Mouse (Mus musculus) limb, embryonic 14.5 days (tissue): ENCODE data around the gene Ggcx. TPM values are rescaled to one million over a fixed set of nuclear protein-coding genes. Genes with fewer than 3 reads are reported as not detected.

Source experiments
- ATAC-seq: fragments of 200-750 bp; cut with Nextera tagmentation; 2 replicates; pipeline ENCODE4 v1.8.0; 2017; ENCODE audit warnings: low read depth, moderate number of reproducible peaks, moderate TSS enrichment; ENCODE audit not compliant: low FRiP score
- DNase-seq: peaks from one replicate; pipeline ENCODE4 v3.0.0-alpha.2; 2015; ENCODE audit warnings: low spot score
- H3K27ac ChIP-seq: fragments of 300-500 bp; sonication (generic); replicated peaks from 2 replicates; pipeline ENCODE4 v1.5.1; 2014; ENCODE audit warnings: low read depth, mild to moderate bottlenecking, low read length, moderate library complexity, mixed read lengths
- H3K27me3 ChIP-seq: fragments of 300-500 bp; sonication (generic); 2 replicates; pipeline ENCODE4 v1.6.1; 2014; ENCODE audit warnings: low read length, mixed read lengths; ENCODE audit not compliant: control insufficient read depth, insufficient read depth
- H3K36me3 ChIP-seq: fragments of 300-500 bp; sonication (generic); 2 replicates; pipeline ENCODE4 v1.6.1; 2014; ENCODE audit warnings: mild to moderate bottlenecking, low read length, moderate library complexity, mixed read lengths; ENCODE audit not compliant: control insufficient read depth, insufficient read depth
- H3K4me1 ChIP-seq: fragments of 300-500 bp; sonication (generic); 2 replicates; pipeline ENCODE4 v1.6.1; 2014; ENCODE audit warnings: antibody characterized with exemption, low read length, mixed read lengths; ENCODE audit not compliant: control insufficient read depth, insufficient read depth
- H3K4me2 ChIP-seq: fragments of 300-500 bp; sonication (generic); replicated peaks from 2 replicates; pipeline ENCODE4 v1.6.1; 2014; ENCODE audit warnings: low read depth, mild to moderate bottlenecking, low read length, moderate library complexity; ENCODE audit not compliant: severe bottlenecking
- H3K4me3 ChIP-seq: fragments of 300-500 bp; sonication (generic); replicated peaks from 2 replicates; pipeline ENCODE4 v1.5.1; 2014; ENCODE audit warnings: low read length
- H3K9ac ChIP-seq: fragments of 300-500 bp; sonication (generic); 2 replicates; pipeline ENCODE4 v1.6.1; 2014; ENCODE audit warnings: mild to moderate bottlenecking, low read depth, low read length, moderate library complexity; ENCODE audit not compliant: severe bottlenecking
- H3K9me3 ChIP-seq: fragments of 300-500 bp; sonication (generic); 2 replicates; pipeline ENCODE4 v1.6.1; 2016; ENCODE audit warnings: low read length; ENCODE audit not compliant: control insufficient read depth
- POLR2A ChIP-seq: fragments of 200-500 bp; IDR thresholded peaks from 2 replicates; pipeline ENCODE4 v1.8.0; 2012; ENCODE audit warnings: inconsistent platforms, mild to moderate bottlenecking, moderate library complexity, borderline replicate concordance; ENCODE audit not compliant: insufficient read depth, insufficient read length; ENCODE audit errors: extremely low read depth
- WGBS: fragments of 180-500 bp; shearing (Covaris S2); extraction: QIAGEN DNeasy Blood & Tissue Kit; methylation state at CpG from one replicate; pipeline ENCODE4 v1.1.7; 2014; 5-methylcytosine and 5-hydroxymethylcytosine counted together
- polyA plus RNA-seq, 2 experiments: library from polyadenylated mRNA; depleted of rRNA in 1 of 2; stranded (reverse) in 1 of 2; unstranded in 1 of 2; fragments of >200 nt; fragmentation: Nextera tagmentation in 1 of 2; extraction: Ambion mirVana in 1 of 2; gene quantifications; 2 replicates each; pipeline versions ENCODE4 v1.2.1 to v1.2.3; 2012 to 2014

Ggcx gene
- polyA plus RNA-seq, 2 experiments: 15.3 to 44.9 TPM

DNA sequence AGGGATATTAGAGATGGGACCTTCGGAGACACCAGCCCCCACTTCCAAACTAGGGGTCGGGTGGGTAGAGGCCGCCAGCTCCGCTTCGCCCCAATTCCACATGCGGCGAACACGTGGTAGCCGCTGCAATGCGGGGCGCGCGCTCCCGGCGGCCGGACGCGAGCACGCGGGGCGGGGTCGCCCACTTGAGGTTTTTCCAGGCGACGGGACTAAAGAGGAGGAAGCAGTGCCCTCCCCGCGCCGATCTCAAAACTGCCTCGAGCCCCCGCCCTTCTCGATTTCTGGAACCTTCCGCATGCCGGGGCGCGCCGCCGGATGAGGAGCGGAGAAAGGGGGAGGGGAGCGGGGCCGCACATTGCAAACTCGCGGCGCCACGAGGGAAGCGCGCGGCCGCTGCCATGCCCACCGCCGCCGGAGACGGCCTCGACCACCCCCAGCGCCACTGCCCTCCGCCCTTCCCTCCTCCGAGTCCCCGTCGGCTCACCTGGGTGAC, 24.8 kb downstream of the Ggcx start:
- Histone ChIP-seq H3K9ac (peak overlapping the region; percentile 100), H3K4me2 (peak overlapping the region; percentile 82), H3K27ac (peak overlapping the region; percentile 99), H3K27me3 (no peaks in the 10 kb centered on the region), H3K4me1 (peaks cover 23% of the 10 kb centered on the region), H3K9me3 (no peaks in the 10 kb centered on the region), H3K36me3 (peaks cover 41% of the 10 kb centered on the region), H3K4me3 (peak overlapping the region; percentile 100)
- WGBS: under 1% methylated on average over 44 of the region's 57 CpGs
- no peak for TF ChIP-seq POLR2A
- DNase-seq: peak; percentile 93
- peak; percentile 39 for ATAC-seq

DNA sequence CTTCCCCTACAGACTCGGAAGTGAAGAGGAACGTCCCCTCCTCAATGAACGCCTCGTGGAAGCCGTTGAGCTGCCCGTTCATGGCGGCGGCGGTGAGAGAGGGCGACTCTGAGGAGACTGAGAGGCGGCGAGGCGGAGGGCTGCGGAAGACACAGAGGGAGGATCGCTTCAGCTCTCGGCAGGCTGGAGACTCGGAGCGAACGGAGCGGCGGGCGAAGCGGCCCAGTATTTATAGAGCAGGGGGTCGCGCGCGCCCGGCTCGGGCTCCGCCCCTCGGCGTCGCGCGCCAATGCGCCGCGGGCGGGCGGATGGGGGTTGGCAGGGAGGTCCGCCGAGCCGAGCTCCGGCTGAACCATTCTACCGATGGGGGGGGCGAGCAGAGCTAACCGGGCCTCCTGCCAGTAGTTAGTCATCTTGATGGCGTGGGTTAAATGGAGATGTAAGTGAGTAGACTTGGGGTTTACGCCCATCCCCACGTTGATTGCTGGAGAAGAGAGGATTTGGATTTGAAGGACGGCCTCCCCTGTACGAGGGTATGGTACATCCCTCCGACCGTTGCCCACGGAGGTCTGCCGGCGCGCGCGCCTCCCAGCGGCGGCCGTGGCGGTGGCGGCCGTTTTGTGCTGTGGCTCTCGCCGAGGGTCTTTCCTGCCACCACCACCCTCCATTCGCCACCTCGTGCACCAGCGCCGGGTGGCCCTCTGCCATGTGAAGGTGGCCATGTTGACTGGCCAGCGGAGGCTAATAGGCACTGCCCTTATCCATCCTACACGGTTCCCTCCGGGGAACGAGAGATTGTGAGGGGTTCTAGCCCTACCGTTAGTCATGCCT, 25.5 kb downstream of the Ggcx start, which contains the start of gene Mat2a:
Gene Mat2a, minus strand, starts transcription at position 204 of the 831 bp plus-strand sequence.
- peak; percentile 96 for DNase-seq
- WGBS: under 1% methylated on average over 68 of the region's 77 CpGs
- Histone ChIP-seq H3K27ac (peak within 1 kb of the TSS; percentile 99), H3K4me1 (peaks cover 23% of the 10 kb centered on the region), H3K9me3 (no peaks in the 10 kb centered on the region), H3K4me2 (peak within 1 kb of the TSS; percentile 82), H3K27me3 (no peaks in the 10 kb centered on the region), H3K36me3 (peaks cover 37% of the 10 kb centered on the region), H3K9ac (peak within 1 kb of the TSS; percentile 100), H3K4me3 (peak within 1 kb of the TSS; percentile 100)
- TF ChIP-seq POLR2A: peak; percentile 100
- ATAC-seq: peak; percentile 90

DNA sequence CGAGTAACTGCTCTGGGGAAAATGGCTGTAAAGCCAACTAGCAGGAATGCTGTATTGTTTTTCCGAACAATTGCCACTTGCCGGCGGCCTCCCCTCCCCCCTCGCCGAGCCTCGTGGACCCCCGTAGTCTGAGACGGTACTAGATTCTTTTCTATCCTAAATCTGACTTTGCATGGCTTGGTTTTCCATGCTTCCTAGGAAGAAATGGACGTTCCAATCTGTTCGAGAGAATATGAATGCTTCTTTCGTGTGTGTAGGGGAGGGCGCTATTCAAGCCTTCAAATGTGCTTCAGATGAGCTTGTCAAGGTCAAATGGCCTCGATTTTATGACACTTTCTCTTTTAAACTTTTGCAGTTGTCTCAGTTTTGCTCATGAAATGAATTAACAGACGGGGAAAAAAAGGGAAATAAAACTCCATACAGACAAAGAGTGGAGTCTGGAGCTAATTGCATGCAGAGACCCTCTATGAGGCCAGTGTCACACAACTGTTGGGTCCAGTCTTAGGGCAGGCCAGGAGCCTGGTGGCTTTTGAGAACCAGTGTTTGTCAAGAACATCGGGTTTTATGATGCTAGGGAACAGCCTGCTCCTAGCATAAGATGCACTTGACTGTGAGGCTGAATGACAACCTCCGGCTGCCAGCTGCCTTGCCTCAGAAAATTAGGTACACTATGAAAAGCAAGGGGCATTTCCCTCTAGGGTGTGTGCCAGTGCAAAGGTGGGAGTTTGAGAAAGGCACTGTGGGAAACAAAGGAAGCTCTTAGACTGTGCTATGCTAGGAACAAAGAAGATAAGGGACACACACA, 26.3 kb downstream of the Ggcx start:
- H3K36me3 ChIP-seq: peaks cover 28% of the 10 kb centered on the region
- no peak for TF ChIP-seq POLR2A
- H3K4me2 ChIP-seq: peak overlapping the region; percentile 82
- ATAC-seq (no peak), DNase-seq (no peak)
- peak overlapping the region; percentile 100 for H3K9ac ChIP-seq
- H3K27me3 ChIP-seq: no peaks in the 10 kb centered on the region
- H3K4me3 ChIP-seq: peak overlapping the region; percentile 100
- H3K9me3 ChIP-seq: no peaks in the 10 kb centered on the region
- 8% methylated on average over 17 of the region's 17 CpGs for WGBS
- peak overlapping the region; percentile 99 for H3K27ac ChIP-seq
- H3K4me1 ChIP-seq: peaks cover 23% of the 10 kb centered on the region

DNA sequence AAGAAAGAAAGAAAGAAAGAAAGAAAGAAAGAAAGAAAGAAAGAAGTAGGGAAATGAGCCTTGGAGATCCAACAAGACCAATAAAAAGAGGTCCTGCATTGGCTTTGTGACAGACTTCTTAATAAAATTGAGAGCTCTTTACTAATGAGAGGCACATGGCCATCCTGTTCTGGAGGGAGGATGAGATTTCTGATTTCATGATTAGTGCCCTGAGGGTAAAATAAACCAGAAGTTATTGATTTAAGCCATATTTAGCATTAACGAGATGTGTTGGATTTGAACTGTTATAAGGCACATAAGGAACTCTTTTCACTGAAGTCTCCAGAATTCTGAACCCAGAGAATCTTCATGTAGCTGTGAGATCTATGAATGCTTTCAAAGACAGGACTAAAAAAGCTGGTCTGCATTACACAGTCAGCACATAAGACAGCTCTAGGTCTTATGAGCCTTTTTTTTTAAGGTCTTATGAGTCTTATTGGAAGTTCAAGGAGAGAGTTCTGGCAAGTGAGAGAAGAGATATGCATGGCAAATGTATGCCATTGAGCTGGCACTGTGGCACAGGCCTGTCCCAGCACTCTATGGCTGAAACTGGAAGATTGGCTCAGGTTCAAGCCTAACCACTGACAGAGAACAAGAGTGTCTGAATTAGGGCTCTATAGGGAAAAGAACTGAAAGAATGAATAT, 29.0 kb downstream of the Ggcx start:
- no peak for TF ChIP-seq POLR2A
- H3K27me3 ChIP-seq: no peaks in the 10 kb centered on the region
- H3K9ac ChIP-seq: no peak overlapping the region
- H3K4me2 ChIP-seq: no peak overlapping the region
- H3K27ac ChIP-seq: no peak overlapping the region
- no peaks in the 10 kb centered on the region for H3K9me3 ChIP-seq
- peaks cover 13% of the 10 kb centered on the region for H3K4me1 ChIP-seq
- no peak for ATAC-seq
- DNase-seq: peak; percentile 56
- WGBS: 37% methylated on average over 1 of the region's 1 CpGs
- H3K36me3 ChIP-seq: peaks cover 2% of the 10 kb centered on the region
- H3K4me3 ChIP-seq: no peak overlapping the region

DNA sequence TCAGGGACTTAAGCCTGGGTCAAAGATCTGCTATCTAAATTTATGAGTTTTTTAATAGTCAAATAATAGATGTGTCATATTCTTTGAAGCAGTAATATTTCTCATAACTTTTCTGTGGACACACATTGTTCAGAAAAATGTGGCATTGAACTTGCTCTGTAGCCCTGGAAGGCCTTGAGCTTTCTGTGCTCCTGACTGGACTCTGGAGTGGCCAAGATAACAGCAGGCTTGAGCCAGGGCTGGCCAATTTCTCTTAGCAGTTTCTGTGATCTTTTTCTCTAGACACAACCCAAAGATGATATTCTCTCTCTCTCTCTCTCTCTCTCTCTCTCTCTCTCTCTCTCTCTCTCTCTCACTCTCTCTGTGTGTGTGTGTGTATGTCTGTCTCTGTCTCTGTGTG, 30.9 kb downstream of the Ggcx start:
- Histone ChIP-seq H3K36me3 (no peaks in the 10 kb centered on the region), H3K9ac (no peak overlapping the region), H3K4me2 (no peak overlapping the region), H3K27me3 (no peaks in the 10 kb centered on the region), H3K4me1 (peaks cover 13% of the 10 kb centered on the region), H3K4me3 (no peak overlapping the region), H3K27ac (no peak overlapping the region), H3K9me3 (no peaks in the 10 kb centered on the region)
- ATAC-seq (no peak), DNase-seq (no peak)
- no peak for TF ChIP-seq POLR2A
